Comparison of ENCODE assay signal across 10 mouse cellular contexts in the genomic region with DNA sequence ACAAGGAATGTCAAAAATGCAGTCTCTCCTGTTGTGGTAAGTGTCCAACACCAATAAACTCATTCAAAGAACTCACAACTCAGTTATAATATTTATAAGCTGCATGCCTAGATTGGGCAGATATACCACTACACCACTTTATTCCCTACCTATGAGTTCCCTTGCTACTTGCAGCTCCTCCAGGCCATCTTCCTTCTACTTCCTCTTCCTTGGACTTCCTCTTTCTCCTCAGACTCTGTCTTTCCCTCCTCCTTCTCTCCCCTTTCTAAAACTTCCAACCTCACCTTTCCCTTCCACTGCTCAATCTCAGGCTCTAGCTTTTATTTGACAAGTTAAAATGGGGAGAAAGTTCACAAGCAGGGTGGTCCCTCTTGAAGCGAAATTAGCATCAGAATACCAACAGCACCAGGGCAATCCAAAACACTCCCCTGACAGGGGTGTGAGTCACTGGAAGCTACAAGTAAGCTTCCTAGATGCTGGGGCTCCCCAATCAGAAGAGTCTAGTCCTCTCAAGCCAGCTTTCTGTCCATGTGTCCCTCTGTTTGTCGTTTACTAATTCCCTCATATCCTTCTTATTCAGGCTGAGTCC.
"Had no signal": no experiment of that assay in that cellular context is flagged by ENCODE, and none has a peak within 500 bp of the region (broad histone marks: within the 10 kb centered on the region; RNA-seq: fewer than 3 reads in every experiment).

No protein-coding gene starts in this region.

- H3K4me2 ChIP-seq: limb, embryonic 12.5 days; lung, embryonic 14.5 days; midbrain, embryonic 12.5 days had no signal

- DNase-seq: kidney, adult 9 months; kidney, postnatal 14 days; lung, embryonic 14.5 days; lung, postnatal 10 days; lung, postnatal 4 days; right cerebral cortex, postnatal 14 days; thymus, postnatal 36 days had no signal

- H3K4me3 ChIP-seq: limb, embryonic 12.5 days; midbrain, embryonic 12.5 days had no signal

- H3K9me3 ChIP-seq: limb, embryonic 12.5 days; midbrain, embryonic 12.5 days had no signal

- H3K27ac ChIP-seq: limb, embryonic 12.5 days; liver, embryonic 14.5 days; midbrain, embryonic 12.5 days had no signal

- H3K36me3 ChIP-seq: limb, embryonic 12.5 days; midbrain, embryonic 12.5 days had no signal

- H3K4me1 ChIP-seq: limb, embryonic 12.5 days; midbrain, embryonic 12.5 days had no signal

- H3K27me3 ChIP-seq: limb, embryonic 12.5 days; midbrain, embryonic 12.5 days had no signal

- H3K9ac ChIP-seq: limb, embryonic 12.5 days; liver, embryonic 14.5 days; lung, embryonic 14.5 days; midbrain, embryonic 12.5 days had no signal
